Mouse (Mus musculus): ENCODE data around the gene Apoa4.

Gene Apoa4

GRCm38 (mm10) chr9:46272677-46273454 is 32.4 kb downstream of the Apoa4 start, which contains the start of gene Zpr1:
Gene Zpr1 (plus strand): TSS chr9:46273064.
- in situ Hi-C loops (cut with MseI, MboI) = no loop called here

- in situ Hi-C loops (cut with MseI, MboI) = no loop called here
These were observed 34.0 kb downstream of the Apoa4 start for GRCm38 (mm10) chr9:46274494-46274893.

GRCm38 (mm10) chr9:46282631-46283436 is 42.3 kb downstream of the Apoa4 start, which contains the start of gene Bud13:
Gene Bud13 (plus strand): TSS chr9:46283008.
- in situ Hi-C loops (cut with MseI, MboI) = no loop called here
